Mouse (Mus musculus): Measurements from ENCODE around the gene Nos3. TPM values are rescaled to one million over a fixed set of nuclear protein-coding genes. Genes with fewer than 3 reads are reported as not detected.
A peak's percentile ranks its signal among the peaks of the same experiment; 100 is the strongest.

Gene Nos3
- polyA plus RNA-seq, 1 experiment from 2014 or later: 7.4 TPM

DNA sequence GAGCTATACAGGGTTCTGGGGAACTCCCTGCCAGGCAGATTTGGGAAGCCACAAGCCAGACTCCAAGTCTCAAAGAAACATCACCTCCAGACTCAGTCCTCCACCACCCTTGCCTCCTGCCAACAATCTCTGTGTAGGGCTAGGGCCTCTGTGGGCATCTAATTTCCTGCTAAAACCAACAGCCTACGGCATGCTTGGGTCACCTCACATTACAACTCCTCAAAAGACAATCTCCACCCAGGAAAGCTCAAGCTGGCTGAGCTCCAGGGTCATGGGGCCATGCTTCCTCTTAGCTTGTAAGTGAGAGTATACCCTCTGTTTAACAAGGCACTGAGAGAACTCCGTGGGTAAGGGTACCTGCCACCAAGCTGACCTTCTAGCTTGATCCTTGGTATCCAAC is 26.8 kb upstream of the Nos3 start:
- Histone ChIP-seq H3K27me3 (ENCODE audit: control insufficient read depth, insufficient read depth, low read length) (no peaks in the 10 kb centered on the region), H3K36me3 (ENCODE audit: control insufficient read depth, insufficient read depth, low read length) (no peaks in the 10 kb centered on the region), H3K4me1 (replicated peaks; ENCODE audit: control insufficient read depth, insufficient read depth, low read length) (no peaks in the 10 kb centered on the region; the same call in 1 of the 2 replicates), H3K9me3 (ENCODE audit: control insufficient read depth, low read length) (no peaks in the 10 kb centered on the region), H3K9ac (ENCODE audit: low read length) (no peak overlapping the region), H3K27ac (ENCODE audit: low read depth, low read length) (no peak overlapping the region), H3K4me3 (ENCODE audit: low read depth, low read length) (no peak overlapping the region), H3K4me2 (ENCODE audit: low read depth, low read length, severe bottlenecking) (no peak overlapping the region)
- DNase-seq (ENCODE audit: low spot score) (no peak), ATAC-seq (replicated peaks; ENCODE audit: low FRiP score) (no peak)
- 72% methylated on average over 2 of the region's 2 CpGs for WGBS

DNA sequence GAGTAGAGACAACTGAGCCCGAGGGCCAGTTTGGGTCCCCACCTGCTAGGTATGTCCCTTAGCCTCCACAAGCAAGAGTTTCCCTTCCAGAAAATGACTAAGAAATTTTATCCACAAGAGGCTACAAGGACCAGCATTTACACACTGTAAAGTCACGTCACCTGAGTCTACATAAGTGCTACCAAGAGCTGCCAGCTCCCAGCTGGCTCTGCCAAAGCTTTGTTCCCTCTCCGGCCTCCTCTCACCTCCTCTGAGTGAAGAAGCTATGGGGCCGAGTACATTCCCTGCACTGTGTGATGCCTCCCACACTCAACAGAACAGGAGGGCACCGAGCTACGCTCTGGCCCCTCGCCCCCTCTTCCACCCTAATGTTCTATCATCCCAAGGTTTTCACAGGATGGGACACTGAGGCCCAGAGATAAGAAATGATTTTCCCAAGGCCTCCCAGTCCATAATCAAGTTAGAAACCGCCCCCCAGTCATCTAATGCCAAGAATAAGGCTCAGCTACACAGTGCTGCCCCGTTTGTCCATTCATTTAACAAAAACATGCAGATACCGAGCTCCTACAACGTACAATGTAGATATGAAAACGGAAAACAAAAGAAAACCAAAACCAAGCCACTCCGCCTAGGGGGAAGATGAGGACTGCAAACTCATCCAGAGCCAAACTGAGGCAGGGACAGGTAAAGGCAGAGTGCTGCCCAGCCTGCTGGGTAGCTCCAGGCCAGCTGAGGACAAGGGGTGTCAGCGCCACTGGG is 22.2 kb upstream of the Nos3 start:
- Histone ChIP-seq H3K9me3 (ENCODE audit: control insufficient read depth, low read length) (no peaks in the 10 kb centered on the region), H3K36me3 (ENCODE audit: control insufficient read depth, insufficient read depth, low read length) (no peaks in the 10 kb centered on the region), H3K4me3 (ENCODE audit: low read depth, low read length) (no peak overlapping the region), H3K4me1 (replicated peaks; ENCODE audit: control insufficient read depth, insufficient read depth, low read length) (peaks cover 19% of the 10 kb centered on the region), H3K27ac (ENCODE audit: low read depth, low read length) (0 out of 2 replicates have a peak overlapping the region, but pooled peaks have one; percentile 95), H3K9ac (ENCODE audit: low read length) (no peak overlapping the region), H3K4me2 (ENCODE audit: low read depth, low read length, severe bottlenecking) (no peak overlapping the region), H3K27me3 (ENCODE audit: control insufficient read depth, insufficient read depth, low read length) (no peaks in the 10 kb centered on the region)
- no peak for DNase-seq (ENCODE audit: low spot score)
- no peak for ATAC-seq (replicated peaks; ENCODE audit: low FRiP score)
- WGBS: 78% methylated on average over 14 of the region's 14 CpGs

DNA sequence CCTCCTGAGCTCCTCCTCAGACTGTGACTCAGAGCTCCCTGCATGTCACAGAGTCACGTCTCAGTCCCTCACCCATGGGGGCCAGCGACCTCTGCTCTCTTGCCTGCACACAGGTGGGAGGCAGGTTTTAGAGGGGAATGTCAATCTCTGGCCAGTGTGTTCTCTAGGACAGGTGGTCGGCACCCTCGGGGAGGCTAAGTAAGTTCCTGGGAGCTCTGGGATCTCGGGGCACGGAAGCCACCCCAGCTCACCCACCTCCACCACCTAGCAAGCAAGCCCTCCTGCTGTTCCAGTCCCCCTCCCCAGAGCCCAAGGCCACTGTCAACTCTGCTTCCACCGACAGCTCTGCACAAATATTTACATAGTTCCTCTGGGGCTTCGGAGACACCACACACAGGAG is 21.6 kb upstream of the Nos3 start:
- no peaks in the 10 kb centered on the region for H3K27me3 ChIP-seq (ENCODE audit: control insufficient read depth, insufficient read depth, low read length)
- no peak overlapping the region for H3K4me2 ChIP-seq (ENCODE audit: low read depth, low read length, severe bottlenecking)
- 68% methylated on average over 8 of the region's 8 CpGs for WGBS
- H3K4me3 ChIP-seq (ENCODE audit: low read depth, low read length): no peak overlapping the region
- peaks cover 21% of the 10 kb centered on the region for H3K4me1 ChIP-seq (replicated peaks; ENCODE audit: control insufficient read depth, insufficient read depth, low read length)
- H3K9me3 ChIP-seq (ENCODE audit: control insufficient read depth, low read length): no peaks in the 10 kb centered on the region
- H3K36me3 ChIP-seq (ENCODE audit: control insufficient read depth, insufficient read depth, low read length): no peaks in the 10 kb centered on the region
- H3K9ac ChIP-seq (ENCODE audit: low read length): no peak overlapping the region
- H3K27ac ChIP-seq (ENCODE audit: low read depth, low read length): peak overlapping the region; percentile 95
- ATAC-seq (replicated peaks; ENCODE audit: low FRiP score) (no peak), DNase-seq (ENCODE audit: low spot score) (no peak)

DNA sequence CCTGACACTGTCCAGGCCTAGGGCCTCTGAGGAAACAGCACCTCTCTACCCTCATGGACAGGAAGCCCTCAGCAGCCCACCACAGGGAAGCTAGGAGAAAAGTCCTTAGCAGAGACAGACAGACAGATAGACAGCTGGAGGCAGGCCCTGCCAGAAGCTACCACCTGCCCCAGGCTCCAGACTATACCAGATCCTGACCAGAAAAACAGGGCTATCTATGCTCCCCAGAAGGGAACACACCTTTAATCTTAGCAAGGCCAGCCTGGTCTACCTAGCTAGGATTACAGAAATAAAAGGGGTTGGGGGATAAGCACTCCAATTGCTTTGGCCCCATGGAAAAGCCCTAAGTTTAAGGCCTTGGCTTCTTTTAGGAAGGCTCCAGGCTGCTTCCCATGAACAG is 21.2 kb upstream of the Nos3 start:
- Histone ChIP-seq H3K9me3 (ENCODE audit: control insufficient read depth, low read length) (no peaks in the 10 kb centered on the region), H3K36me3 (ENCODE audit: control insufficient read depth, insufficient read depth, low read length) (no peaks in the 10 kb centered on the region), H3K4me1 (replicated peaks; ENCODE audit: control insufficient read depth, insufficient read depth, low read length) (peaks cover 21% of the 10 kb centered on the region), H3K4me2 (ENCODE audit: low read depth, low read length, severe bottlenecking) (no peak overlapping the region), H3K27me3 (ENCODE audit: control insufficient read depth, insufficient read depth, low read length) (no peaks in the 10 kb centered on the region; the same call in 1 of the 2 replicates), H3K4me3 (ENCODE audit: low read depth, low read length) (no peak overlapping the region), H3K9ac (ENCODE audit: low read length) (no peak overlapping the region), H3K27ac (ENCODE audit: low read depth, low read length) (peak overlapping the region; percentile 95)
- ATAC-seq (replicated peaks; ENCODE audit: low FRiP score): no peak
- DNase-seq (ENCODE audit: low spot score): no peak

DNA sequence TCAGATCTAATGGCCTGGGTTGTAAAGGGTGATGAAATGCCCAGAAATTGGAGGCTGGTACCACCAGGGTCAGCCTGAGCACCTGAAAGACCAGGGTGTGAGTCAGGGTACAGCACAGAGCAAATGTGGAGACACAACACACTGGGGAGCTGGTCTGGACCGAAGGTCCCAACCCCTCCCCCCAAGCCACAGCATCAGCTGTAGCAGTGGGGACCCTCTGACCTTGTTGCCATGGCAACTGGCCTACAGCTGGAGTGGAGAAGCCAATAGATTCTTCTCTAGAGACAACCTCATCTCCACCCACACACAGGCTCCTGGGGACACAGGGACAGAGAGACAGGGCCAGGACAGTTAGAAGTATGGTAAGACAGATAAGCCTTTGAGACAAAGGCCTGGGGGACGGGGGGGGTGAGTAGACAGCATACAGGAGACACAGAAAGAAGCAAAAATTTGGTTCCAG is 20.6 kb upstream of the Nos3 start:
- ATAC-seq (replicated peaks; ENCODE audit: low FRiP score) (peak; percentile 59), DNase-seq (ENCODE audit: low spot score) (peak; percentile 81)
- Histone ChIP-seq H3K27ac (ENCODE audit: low read depth, low read length) (peak overlapping the region; percentile 95), H3K4me1 (replicated peaks; ENCODE audit: control insufficient read depth, insufficient read depth, low read length) (peaks cover 27% of the 10 kb centered on the region), H3K36me3 (ENCODE audit: control insufficient read depth, insufficient read depth, low read length) (no peaks in the 10 kb centered on the region), H3K27me3 (ENCODE audit: control insufficient read depth, insufficient read depth, low read length) (peaks cover 6% of the 10 kb centered on the region), H3K9me3 (ENCODE audit: control insufficient read depth, low read length) (no peaks in the 10 kb centered on the region), H3K4me2 (ENCODE audit: low read depth, low read length, severe bottlenecking) (peak overlapping the region; percentile 28), H3K4me3 (ENCODE audit: low read depth, low read length) (no peak overlapping the region), H3K9ac (ENCODE audit: low read length) (peak overlapping the region; percentile 55)
- 6% methylated on average over 2 of the region's 2 CpGs for WGBS

DNA sequence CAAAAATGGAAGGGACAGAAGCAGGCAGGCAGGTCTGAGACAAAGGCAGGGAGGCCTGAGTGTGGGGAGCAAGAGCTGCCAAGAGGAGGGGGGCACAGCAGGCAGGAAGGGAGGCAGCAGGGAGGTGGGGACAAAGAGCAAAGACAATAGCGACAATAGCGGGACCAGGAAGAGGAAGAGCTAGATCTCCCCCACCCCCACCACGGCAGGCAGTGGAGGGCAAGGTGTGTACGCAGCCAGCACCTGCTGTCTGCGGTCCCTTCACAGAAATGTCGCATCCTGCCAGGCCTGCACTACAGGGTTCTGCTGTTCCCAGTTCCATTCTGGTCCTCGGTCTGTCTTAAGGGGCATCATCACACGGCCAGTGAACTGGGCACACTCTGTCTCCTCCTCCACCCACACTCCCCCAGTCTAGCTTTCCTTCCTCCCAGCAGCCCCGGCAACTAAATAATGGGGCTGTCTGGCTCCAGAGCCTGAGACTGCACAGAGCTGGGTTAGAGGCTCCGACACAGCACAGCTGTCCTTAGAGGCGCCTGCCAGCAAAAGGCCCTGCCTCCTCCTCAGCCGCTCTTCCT is 20.0 kb upstream of the Nos3 start:
- peaks cover 11% of the 10 kb centered on the region for H3K27me3 ChIP-seq (ENCODE audit: control insufficient read depth, insufficient read depth, low read length)
- ATAC-seq (replicated peaks; ENCODE audit: low FRiP score): peak; percentile 45; the same call in 1 of the 2 replicates
- 6% methylated on average over 12 of the region's 12 CpGs for WGBS

DNA sequence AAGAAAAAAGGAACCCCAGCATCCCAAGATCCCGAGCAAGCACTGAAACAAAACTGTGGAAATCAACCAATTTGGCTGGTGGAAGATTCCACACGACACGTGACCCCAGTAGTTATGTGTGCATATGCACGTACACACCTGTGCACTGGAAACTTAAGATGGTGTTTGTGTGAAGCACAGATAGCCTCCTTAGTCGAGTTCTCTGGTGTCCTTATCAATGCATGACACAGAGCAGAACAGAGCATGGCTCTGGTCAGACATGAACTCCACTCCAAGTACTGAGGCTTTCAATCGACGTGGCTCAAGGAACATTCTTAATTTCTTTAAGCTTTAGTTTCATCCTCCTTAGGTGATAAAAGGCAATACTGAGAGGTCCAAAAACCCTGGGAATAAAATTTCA is 18.3 kb upstream of the Nos3 start:
- Histone ChIP-seq H3K9me3 (ENCODE audit: control insufficient read depth, low read length) (no peaks in the 10 kb centered on the region), H3K4me1 (replicated peaks; ENCODE audit: control insufficient read depth, insufficient read depth, low read length) (peaks cover 33% of the 10 kb centered on the region), H3K36me3 (ENCODE audit: control insufficient read depth, insufficient read depth, low read length) (no peaks in the 10 kb centered on the region), H3K4me3 (ENCODE audit: low read depth, low read length) (no peak overlapping the region), H3K27ac (ENCODE audit: low read depth, low read length) (no peak overlapping the region), H3K27me3 (ENCODE audit: control insufficient read depth, insufficient read depth, low read length) (peaks cover 22% of the 10 kb centered on the region), H3K9ac (ENCODE audit: low read length) (no peak overlapping the region), H3K4me2 (ENCODE audit: low read depth, low read length, severe bottlenecking) (no peak overlapping the region)
- ATAC-seq (replicated peaks; ENCODE audit: low FRiP score) (no peak), DNase-seq (ENCODE audit: low spot score) (no peak)
- 88% methylated on average over 7 of the region's 7 CpGs for WGBS

More for the DNA sequence above, 20.0 kb upstream of the Nos3 start:
- peak overlapping the region; percentile 55 for H3K9ac ChIP-seq (ENCODE audit: low read length)
- peak overlapping the region; percentile 28 for H3K4me2 ChIP-seq (ENCODE audit: low read depth, low read length, severe bottlenecking)
- H3K36me3 ChIP-seq (ENCODE audit: control insufficient read depth, insufficient read depth, low read length): no peaks in the 10 kb centered on the region
- peaks cover 27% of the 10 kb centered on the region for H3K4me1 ChIP-seq (replicated peaks; ENCODE audit: control insufficient read depth, insufficient read depth, low read length)
- no peak for DNase-seq (ENCODE audit: low spot score)
- H3K4me3 ChIP-seq (ENCODE audit: low read depth, low read length): no peak overlapping the region
- no peaks in the 10 kb centered on the region for H3K9me3 ChIP-seq (ENCODE audit: control insufficient read depth, low read length)
- peak overlapping the region; percentile 95 for H3K27ac ChIP-seq (ENCODE audit: low read depth, low read length)

DNA sequence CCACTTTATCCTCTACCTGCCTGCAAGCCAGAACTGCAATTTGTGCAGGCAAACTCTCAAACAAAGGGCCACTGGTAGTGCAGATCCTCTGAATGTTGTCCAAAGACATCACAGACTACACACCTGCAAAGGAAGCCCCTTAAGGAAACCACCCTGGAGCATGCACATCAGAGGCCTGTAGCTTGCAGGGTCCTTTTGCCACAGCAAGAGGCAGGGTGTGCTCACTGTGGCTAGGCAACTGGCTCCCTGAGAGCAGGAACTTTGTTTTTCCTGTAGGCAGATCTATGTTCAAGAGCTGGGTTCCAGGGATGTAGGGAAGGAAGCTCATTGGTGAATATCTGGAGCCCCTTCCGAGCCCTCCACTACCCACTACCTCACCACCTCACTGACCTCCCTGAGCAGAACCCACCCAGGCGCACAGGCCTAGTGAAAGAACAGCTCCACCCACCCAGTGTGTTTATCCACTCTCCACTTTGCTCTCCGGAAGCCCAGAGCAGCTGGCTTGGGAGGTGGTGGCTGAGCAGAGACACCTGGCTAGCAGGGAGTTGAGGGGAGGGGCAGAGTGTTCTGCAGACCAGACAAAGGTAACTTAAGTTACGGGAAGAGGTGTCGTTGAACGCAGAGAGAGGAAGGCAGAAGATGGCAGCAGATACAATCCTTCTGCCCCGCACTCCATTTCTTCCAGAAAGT is 17.3 kb upstream of the Nos3 start:
- no peak for DNase-seq (ENCODE audit: low spot score)
- 56% methylated on average over 7 of the region's 7 CpGs for WGBS
- Histone ChIP-seq H3K36me3 (ENCODE audit: control insufficient read depth, insufficient read depth, low read length) (no peaks in the 10 kb centered on the region), H3K27ac (ENCODE audit: low read depth, low read length) (no peak overlapping the region), H3K9me3 (ENCODE audit: control insufficient read depth, low read length) (no peaks in the 10 kb centered on the region), H3K9ac (ENCODE audit: low read length) (no peak overlapping the region), H3K4me2 (ENCODE audit: low read depth, low read length, severe bottlenecking) (peak overlapping the region; percentile 99), H3K27me3 (ENCODE audit: control insufficient read depth, insufficient read depth, low read length) (peaks cover 24% of the 10 kb centered on the region), H3K4me1 (replicated peaks; ENCODE audit: control insufficient read depth, insufficient read depth, low read length) (peaks cover 37% of the 10 kb centered on the region), H3K4me3 (ENCODE audit: low read depth, low read length) (no peak overlapping the region)
- no peak for ATAC-seq (replicated peaks; ENCODE audit: low FRiP score)

All from forebrain, embryonic 11.5 days (tissue).